Mouse (Mus musculus): ENCODE data around the gene Tmem158. TPM values are rescaled to one million over a fixed set of nuclear protein-coding genes. Genes with fewer than 3 reads are reported as not detected.
A peak's percentile ranks its signal among the peaks of the same experiment; 100 is the strongest.

Tmem158 gene
- total RNA-seq (2021): 1 to 10 TPM; 3.1 to 5.2 TPM
- long read RNA-seq, experiment 1, transcript Tmem158-201 (1 exons, 1,712 nt): major isoform, 7 of 7 reads
- long read RNA-seq, experiment 1, partial matches to known transcripts: 0 of 7 reads
- long read RNA-seq, experiment 1, other reads (novel, unspliced or antisense): 0 of 7 reads
- long read RNA-seq, experiment 2, transcript Tmem158-201 (1 exons, 1,712 nt): major isoform, 7 of 7 reads
- long read RNA-seq, experiment 2, partial matches to known transcripts: 0 of 7 reads
- long read RNA-seq, experiment 2, other reads (novel, unspliced or antisense): 0 of 7 reads

- intact Hi-C loops (cut with DNase I; ENCODE audit: low total_unique reads): no loop called here
- peak; percentile 81 for DNase-seq
These were observed at the start of gene Tmem158 for GRCm38 (mm10) chr9:123260611-123261021. Gene Tmem158 (minus strand): TSS chr9:123260764.

DNA sequence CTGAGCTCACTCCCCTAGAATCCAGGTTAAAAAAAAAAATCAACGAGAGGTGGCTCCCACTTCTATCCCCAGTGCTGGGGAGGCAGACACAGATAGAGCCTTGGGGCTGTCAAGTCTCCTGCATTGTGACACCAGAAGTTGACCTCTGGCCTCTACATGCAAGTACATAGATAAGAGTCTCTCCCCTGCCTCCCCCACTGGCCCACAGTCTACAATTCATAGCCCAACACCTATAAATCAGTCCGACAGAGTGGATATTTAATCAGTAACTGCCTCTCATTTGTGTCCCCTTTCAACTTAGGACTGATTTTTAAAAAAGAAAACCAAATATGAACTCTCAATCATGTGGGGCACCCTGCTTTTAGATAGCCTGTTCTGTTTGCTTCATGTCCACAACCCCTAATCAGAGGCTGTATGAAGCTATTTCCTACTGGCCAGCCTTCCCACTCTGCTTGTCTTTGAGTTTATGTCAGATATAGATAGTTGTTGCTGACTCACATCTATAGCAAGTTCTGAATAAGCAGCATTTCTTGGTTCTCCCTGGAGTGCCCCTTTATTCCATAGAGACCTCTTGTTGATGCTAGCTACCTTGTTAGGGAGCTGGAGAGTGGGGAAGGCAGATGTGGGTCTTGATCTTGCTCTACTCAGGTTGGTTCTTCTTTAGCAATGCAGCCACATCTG lies 49.3 kb upstream of the Tmem158 start:
- intact Hi-C loops (cut with DNase I; ENCODE audit: low total_unique reads): no loop called here
- DNase-seq: no peak

DNA sequence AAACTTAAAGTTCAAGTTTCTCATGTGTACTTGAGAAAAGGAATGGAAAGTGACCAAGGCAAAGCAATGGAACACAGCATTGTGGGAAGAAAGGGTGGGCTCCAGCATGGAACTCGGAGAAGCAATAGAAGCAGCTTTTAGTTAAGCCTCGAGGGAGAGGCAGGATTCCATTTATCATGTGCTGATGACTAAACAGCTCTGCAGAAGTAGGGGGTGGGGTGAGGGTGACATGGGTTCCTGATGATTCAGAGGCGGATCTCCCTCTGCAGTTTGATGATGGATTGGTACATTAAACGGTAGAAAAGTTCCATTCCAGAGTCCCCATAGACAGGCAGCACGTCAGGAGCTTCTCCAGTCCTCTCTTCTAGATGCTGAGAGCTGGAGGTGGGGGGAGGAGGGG lies 48.5 kb upstream of the Tmem158 start:
- intact Hi-C loops (cut with DNase I; ENCODE audit: low total_unique reads): no loop called here
- no peak for DNase-seq

GRCm38 (mm10) chr9:123304917-123305316 lies 44.4 kb upstream of the Tmem158 start:
- intact Hi-C loops (cut with DNase I; ENCODE audit: low total_unique reads): no loop called here
- DNase-seq: no peak

- no peak for DNase-seq
- intact Hi-C loops (cut with DNase I; ENCODE audit: low total_unique reads): no loop called here
These were observed 43.4 kb upstream of the Tmem158 start for GRCm38 (mm10) chr9:123303952-123304351.

DNA sequence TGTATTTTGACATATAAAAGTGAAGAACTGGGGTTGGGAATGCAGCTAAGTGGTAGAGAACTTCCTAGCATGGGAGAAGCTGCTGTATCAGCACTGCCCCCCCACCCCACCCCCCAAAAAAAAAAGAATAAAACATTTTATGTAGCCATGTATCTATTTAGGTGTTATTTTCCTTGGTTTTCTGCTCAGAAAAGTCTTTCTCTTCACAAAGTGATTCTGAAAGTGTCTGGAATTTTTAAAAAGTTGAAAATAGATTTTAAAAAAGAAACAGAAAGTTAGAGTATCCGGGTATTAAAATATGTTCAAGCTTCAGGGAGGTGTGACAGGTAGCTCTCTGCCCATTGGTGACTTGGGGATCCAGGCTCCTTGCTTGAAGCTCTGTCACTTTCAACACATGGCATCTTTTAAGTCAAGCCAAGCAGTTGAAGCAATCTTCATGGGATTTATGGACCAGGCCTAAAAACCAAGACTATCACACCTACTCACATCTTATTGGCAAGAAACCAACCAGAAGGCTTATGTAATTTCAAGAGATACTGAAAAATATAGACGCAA lies 42.3 kb upstream of the Tmem158 start:
- intact Hi-C loops (cut with DNase I; ENCODE audit: low total_unique reads): no loop called here
- DNase-seq: no peak

DNA sequence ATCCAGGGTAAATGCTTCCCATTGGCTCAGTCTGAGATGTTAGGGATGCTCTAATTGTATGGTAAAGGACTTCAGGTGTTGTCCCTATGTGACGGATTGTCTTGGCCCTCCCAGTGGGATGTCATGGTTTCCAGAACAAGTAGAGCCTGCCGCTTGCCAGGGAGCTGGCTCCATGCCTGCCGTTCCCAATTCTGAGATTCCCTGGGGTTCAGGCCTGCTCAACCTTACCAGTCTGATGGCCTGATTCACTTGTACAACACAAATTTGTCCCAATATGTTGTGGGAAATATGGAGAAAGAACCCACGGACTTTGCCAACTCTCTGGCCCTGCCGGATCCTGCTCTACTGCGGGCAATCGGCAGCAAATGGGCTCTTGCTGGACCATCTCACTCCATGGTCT lies 37.3 kb upstream of the Tmem158 start:
- no peak for DNase-seq
- intact Hi-C loops (cut with DNase I; ENCODE audit: low total_unique reads): no loop called here

DNA sequence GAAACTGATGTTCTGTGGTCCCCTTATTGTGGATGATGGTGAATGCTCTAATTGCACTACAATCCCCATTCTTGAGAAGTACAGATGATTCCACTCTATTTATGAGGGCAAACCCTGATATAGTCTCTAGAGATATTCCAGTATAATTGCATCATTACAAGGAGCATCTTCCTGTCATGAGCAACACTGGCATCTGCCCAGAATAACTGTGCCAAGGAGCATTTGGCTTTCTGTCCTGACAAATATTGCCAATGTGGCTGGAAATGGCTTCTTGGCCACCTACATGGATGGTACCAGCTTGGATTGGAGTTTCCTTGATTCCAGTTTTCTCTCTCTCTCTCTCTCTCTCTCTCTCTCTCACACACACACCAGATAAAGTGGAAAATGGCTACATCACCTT lies 35.7 kb upstream of the Tmem158 start:
- intact Hi-C loops (cut with DNase I; ENCODE audit: low total_unique reads): no loop called here
- DNase-seq: no peak

- DNase-seq: no peak
- intact Hi-C loops (cut with DNase I; ENCODE audit: low total_unique reads): no loop called here
These were observed 34.0 kb upstream of the Tmem158 start for GRCm38 (mm10) chr9:123294581-123294980.

GRCm38 (mm10) chr9:123288378-123288777 lies 27.8 kb upstream of the Tmem158 start:
- intact Hi-C loops (cut with DNase I; ENCODE audit: low total_unique reads): no loop called here
- DNase-seq: no peak

GRCm38 (mm10) chr9:123285623-123286022 lies 25.1 kb upstream of the Tmem158 start:
- intact Hi-C loops (cut with DNase I; ENCODE audit: low total_unique reads): no loop called here

DNA sequence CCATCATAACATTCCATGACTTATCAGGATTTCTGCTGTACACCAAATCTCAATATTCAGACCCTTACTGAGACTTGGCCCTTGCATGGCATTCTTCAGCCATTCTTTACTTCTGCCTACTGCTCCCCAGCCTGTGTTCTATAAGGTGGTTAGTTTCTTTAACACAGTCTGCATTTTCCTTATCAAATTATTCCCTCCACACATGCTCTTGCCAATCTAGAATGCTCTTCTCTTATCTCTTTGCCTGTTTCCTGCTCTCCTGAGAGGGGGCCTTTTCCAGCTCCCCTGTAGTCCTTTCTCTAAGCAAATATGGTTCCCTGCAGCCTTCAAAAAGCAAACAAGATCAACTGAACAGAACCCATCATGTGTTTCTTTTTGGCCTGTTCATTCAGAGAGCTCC lies 20.2 kb upstream of the Tmem158 start:
- intact Hi-C loops (cut with DNase I; ENCODE audit: low total_unique reads): no loop called here
- no peak for DNase-seq

More at GRCm38 (mm10) chr9:123285623-123286022, 25.1 kb upstream of the Tmem158 start:
- no peak for DNase-seq

DNA sequence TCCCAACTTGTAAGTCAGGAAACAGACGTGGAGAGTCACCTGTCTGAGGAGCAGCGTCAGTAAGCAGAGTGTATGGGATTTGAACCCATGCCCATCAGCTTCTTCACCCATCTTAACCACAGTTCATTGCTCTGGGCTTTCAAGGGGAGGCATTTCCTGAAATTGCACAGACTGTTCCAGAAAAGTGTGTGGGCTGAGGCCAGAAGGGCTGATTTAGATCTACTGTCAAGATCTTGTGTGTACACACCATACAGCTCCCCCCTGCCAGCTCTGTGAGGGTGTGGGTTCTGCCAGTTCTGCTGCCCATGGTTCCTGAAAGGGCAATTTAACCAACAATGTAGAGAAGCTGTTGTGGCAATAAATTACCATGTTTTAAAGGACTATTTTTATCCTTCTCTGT lies 17.4 kb upstream of the Tmem158 start:
- intact Hi-C loops (cut with DNase I; ENCODE audit: low total_unique reads): no loop called here

GRCm38 (mm10) chr9:123275373-123275772 lies 14.8 kb upstream of the Tmem158 start:
- DNase-seq: no peak
- intact Hi-C loops (cut with DNase I; ENCODE audit: low total_unique reads): no loop called here

More for the DNA sequence above, 17.4 kb upstream of the Tmem158 start:
- DNase-seq: no peak

GRCm38 (mm10) chr9:123274674-123275073 lies 14.1 kb upstream of the Tmem158 start:
- intact Hi-C loops (cut with DNase I; ENCODE audit: low total_unique reads): no loop called here
- no peak for DNase-seq

GRCm38 (mm10) chr9:123273876-123274275 lies 13.3 kb upstream of the Tmem158 start:
- no peak for DNase-seq
- intact Hi-C loops (cut with DNase I; ENCODE audit: low total_unique reads): no loop called here

DNA sequence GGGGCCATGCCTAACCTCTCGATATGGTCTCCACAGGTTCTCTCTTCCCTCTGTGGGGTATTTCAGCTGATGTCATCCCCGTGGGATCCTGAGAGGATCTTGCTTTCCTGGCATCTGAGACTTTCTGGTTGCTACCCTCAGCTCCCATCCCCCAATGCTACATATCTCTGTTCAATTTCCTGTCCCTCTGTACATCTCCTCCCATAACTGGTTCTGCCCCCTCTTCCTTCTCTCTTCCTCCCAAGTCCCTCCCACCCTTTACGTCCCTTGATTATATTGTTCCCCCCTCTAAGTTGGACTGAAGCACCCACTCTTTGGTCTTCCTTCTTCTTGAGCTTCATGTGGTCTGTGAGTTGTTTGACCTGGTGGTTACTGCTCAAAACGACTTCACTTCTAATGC lies 11.0 kb upstream of the Tmem158 start:
- intact Hi-C loops (cut with DNase I; ENCODE audit: low total_unique reads): no loop called here
- no peak for DNase-seq

DNA sequence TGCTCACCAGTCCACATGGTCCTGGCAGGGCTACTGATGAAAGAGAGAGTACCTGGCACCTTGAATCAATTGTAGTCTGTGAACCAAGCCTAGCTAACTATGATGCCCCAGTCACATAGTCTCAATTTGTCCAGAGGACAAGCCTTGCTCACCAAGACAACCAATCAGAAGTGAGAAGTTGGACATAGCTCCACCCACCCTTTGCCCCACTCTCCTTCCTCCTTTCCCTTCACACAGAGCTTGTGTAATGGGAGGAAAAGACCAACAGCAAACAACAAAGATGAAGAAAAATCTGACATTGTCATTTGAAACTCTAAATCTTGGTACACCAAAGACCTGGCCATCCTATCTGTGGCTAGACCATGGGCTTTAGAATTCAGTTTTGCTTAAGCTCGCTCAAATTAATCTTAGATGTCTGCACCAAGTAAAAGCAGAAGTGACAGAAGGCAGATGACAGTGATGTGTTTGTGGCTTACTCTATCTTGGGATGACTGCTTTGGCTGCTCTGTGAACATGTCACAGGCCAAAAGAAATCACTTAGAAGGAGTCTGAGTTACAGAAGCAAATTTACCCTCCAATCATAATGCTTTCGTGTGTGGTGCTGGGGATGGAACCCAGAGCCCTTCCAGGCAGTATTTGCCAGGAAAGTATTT lies 9.5 kb upstream of the Tmem158 start:
- intact Hi-C loops (cut with DNase I; ENCODE audit: low total_unique reads): no loop called here
- no peak for DNase-seq

GRCm38 (mm10) chr9:123259896-123260610 lies 511 bp downstream of the Tmem158 start:
- DNase-seq: peak; percentile 36
- intact Hi-C loops (cut with DNase I; ENCODE audit: low total_unique reads): loop anchor here (5.0 kb wide), 1 partner anchor 182 kb away; no protein-coding TSS in a partner anchor

DNA sequence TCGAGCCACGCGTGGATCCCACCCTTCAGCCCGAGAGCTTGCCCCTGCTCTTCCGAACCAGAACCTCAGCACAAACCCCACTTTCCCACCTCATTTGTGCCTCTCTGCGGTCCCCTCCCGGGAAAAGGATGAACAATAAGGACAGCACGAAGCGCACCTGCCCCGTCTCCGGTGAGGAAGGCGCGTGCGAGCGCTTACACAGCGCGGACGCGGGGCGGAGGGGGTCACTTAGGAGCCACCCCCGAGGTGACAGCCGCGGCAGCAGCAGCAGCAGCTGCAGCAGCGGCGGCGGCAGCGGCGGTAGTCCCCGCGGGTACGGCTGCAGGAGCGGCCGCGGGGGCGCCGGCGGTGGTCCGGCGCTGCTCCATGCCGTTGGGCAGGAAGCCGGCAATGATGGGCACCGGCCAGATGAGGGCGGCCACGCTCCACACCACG lies 1.1 kb downstream of the Tmem158 start:
- DNase-seq: peak; percentile 84
- intact Hi-C loops (cut with DNase I; ENCODE audit: low total_unique reads): loop anchor here (5.0 kb wide), 1 partner anchor 183 kb away; no protein-coding TSS in a partner anchor

Data from gastrocnemius, postnatal 14 days (tissue).